Mouse (Mus musculus): ENCODE measurements around the gene Smcr8.
"Not testable (repeated sequence)": the region's sequence is repeated elsewhere in the genome, so short reads cannot be mapped to it uniquely, and the experiment has no call there.

Gene Smcr8

DNA sequence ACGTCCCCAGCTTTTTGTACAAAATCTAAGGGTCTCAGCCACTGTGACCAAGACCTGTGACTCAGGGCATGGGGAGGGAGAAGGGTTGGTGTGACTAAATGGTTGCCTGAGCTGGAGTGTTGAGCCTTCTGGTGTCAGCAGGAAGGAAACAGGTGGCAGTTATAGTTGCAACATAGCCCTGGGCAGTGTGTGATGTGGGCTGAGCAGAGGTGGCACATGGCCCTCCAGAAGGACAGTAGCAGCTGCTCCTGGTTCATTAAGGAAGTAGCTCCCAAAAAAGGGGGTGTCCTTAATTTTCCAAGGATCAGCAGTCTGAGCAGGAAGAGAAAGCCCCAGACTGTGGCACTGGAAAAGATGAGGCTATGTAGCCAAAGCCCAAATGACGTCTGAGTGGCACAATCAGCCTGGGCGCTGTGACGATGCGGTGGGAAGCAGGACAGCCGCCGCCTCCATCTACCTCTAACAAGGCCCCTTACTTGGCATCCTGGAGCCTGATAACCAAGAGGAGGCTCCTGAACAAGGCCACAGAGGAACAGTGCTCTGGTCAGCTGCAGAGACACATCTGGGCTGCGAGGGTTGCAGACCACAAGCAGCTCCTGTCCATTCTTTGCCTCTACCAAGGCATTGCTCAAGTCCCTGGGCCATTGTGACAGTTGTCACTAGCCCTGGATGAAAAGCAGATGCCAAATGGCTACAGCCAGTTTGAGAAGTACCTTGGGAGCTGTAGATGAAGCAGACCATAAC, 7.0 kb downstream of the Smcr8 start:
- DNase-seq (ENCODE audit: low spot score): no peak

DNA sequence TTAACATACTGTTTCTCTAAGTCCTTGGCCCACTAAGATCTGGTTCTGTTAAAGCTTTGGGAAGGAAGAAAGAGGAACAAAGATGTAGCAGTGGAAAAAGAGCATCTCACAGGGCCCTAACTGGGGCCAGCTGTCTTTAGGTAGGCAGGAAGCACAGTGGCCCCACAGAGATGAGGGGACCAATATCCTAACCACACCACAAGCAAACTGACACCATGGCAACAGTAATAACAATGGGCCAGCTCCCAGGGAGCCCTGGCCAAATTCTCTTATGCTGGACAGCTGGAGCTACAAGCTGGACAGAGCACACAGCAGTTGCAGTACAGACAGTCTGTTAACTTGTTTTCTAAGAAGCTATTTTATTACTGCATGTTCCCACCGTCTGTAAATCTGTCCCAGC, 10.3 kb downstream of the Smcr8 start:
- no peak for DNase-seq (ENCODE audit: low spot score)

- no peak for DNase-seq (ENCODE audit: low spot score)
These were observed 13.1 kb downstream of the Smcr8 start for GRCm38 (mm10) chr11:60790472-60790871.

GRCm38 (mm10) chr11:60796342-60796741, 19.0 kb downstream of the Smcr8 start:
- no peak for DNase-seq (ENCODE audit: low spot score)

- no peak for DNase-seq (ENCODE audit: low spot score)
These were observed 22.7 kb downstream of the Smcr8 start for GRCm38 (mm10) chr11:60799977-60800376.

GRCm38 (mm10) chr11:60800892-60801291, 23.6 kb downstream of the Smcr8 start:
- no peak for DNase-seq (ENCODE audit: low spot score)

GRCm38 (mm10) chr11:60808286-60809070, 31.2 kb downstream of the Smcr8 start:
- DNase-seq (ENCODE audit: low spot score): no peak

DNA sequence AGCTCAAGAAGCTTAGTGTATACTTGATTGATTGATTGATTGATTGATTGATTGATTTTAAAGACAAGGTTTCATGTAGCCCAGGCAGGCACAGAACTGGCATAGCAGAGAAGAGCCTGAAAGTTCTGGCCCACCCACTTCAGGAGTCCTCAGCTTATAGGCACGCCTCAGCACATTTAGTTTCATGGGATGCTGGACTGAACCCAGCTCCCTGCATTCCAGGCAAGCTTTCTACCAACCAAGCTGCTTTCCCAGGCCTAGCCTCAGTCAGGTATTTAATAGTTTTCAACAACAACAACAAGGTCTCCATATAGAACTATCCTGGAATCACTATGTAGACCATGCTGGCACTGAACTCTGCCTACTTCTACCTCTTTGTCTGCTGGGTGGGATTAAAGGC, 32.2 kb downstream of the Smcr8 start:
- DNase-seq (ENCODE audit: low spot score): no peak

DNA sequence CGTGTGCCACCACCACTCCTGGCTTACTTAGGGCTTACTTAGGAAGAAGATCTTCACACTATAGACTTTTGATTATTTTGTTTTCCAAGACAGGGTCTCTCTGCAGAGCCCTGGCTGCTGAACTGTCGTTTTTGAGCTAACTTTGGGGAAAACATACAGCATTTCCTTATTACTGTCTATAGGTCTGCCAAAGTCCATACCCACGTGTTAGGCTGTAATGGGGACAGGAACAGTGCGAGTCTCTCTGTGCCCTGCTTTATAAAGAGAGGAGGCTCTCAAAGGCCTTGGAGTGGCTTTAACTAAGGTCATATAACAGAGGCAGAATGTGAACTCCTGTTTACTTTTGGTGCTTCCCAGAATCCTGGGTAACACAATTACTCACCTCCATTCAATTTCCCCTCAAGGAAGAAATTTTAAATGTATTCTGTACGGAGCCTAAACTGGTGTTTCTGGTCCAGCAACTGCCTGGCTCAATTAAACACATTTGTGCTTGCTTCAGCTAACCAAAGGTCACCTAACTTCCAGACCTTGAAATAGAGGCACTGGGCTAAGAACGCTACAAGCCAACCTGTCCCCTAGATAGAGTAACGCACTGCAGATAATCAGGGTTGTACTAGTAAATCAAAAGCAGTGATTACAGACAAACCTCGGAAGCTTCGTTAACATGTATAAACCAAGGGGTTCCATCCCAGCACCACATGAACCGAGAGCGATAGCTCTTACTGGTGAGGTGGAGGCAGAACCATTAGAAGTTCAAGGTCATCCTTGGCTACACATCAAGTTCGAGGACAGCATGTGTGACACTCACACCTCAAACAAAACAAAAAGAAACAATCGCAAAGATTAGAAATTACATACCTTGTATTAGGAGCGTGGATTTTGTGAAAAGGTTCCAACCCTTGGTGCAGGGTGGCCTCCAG, 33.0 kb downstream of the Smcr8 start:
- no peak for DNase-seq (ENCODE audit: low spot score)

GRCm38 (mm10) chr11:60811054-60811460, 33.7 kb downstream of the Smcr8 start:
- peak; percentile 79 for DNase-seq (ENCODE audit: low spot score)

DNA sequence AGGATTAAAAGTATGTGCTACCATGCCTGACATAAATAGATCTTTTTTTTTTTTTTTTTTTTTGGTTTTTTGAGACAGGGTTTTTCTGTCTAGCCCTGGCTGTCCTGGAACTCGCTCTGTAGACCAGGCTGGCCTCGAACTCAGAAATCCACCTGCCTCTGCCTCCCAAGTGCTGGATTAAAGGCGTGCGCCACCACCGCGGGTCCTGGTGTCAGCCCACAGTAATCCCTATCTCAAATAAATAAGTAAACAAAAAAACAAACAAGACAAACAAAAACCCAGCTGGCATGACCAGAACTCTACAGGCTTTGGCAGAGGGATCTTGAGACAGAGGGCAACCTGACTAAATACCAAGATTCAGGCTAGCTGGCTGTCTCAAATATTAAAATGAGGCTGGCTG, 34.3 kb downstream of the Smcr8 start, which contains the start of gene Shmt1:
Gene Shmt1, minus strand, starts transcription at position 101 of the 400 bp plus-strand sequence.
- not testable (repeated sequence) for DNase-seq (ENCODE audit: low spot score)

DNA sequence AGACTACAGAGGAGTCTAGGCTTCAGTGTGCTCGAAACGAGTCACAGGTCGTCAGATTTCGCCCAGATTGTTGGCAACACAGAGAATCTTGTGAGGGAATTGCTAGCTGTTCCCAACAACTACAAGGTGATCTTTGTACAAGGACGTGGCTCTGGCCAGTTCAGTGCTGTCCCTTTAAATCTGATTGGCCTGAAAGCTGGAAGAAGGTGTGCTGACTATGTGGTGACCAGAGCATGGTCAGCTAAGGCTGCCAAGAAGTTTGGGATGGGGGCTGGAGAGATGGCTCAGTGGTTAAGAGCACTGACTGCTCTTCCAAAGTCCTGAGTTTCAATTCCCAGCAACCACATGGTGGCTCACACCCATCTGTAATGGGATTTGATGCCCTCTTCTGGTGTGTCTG, 39.1 kb downstream of the Smcr8 start:
- no peak for DNase-seq (ENCODE audit: low spot score)

- no peak for DNase-seq (ENCODE audit: low spot score)
These were observed 46.4 kb downstream of the Smcr8 start for GRCm38 (mm10) chr11:60823771-60824170.

DNA sequence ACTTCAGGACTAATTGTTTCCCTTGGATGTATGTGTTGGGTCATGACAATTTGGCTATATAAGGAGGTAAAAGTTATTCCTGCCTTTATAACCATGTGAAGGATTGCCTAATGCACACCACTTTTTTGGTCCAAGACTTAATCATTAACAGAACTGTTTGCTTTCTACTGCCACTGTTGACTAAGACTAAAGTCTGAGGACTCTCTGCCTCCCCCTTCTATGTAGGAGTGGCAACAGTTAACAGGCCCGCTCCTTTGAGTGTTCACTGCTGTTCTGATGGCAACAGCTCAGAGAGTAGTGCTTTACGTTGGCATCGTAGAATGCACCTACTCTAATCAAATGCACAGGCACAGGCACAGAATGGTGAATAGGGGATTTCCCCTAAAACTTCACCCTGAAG, 47.9 kb downstream of the Smcr8 start:
- DNase-seq (ENCODE audit: low spot score): no peak

GRCm38 (mm10) chr11:60826700-60827099, 49.4 kb downstream of the Smcr8 start:
- no peak for DNase-seq (ENCODE audit: low spot score)

DNA sequence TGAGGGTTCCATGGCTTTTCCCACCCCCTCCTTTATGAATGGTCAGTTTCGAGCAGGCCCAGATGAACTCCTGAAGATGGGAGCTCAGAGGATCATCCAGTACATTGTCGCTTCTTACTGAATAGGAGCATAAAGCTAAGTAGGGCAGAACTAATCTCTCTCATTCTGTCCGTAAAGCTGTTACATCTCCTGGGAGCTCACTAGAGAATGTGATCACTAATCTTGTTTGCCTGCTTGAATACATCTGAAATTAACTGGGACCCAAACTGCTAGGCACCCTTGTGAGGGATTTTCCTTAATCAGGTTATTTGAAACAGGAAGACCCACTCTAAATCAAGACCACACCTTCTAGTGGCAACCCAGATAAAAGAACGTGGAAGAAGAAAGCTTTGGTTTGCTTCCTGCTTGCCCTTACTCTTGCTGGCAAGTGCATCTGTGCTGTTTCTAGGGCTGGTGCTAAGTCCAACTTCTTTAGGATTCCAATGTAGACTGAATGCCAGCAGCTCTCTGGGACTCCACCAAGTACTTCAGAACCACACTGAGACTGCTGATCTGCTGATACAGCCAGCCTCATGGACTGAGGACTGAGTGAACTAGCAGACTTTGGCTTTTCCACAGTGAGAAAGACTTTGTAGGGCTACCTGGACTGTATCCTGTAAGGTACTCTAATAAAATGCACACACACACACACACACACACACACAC, 50.1 kb downstream of the Smcr8 start:
- DNase-seq (ENCODE audit: low spot score): no peak

- DNase-seq (ENCODE audit: low spot score): no peak
These were observed 51.6 kb downstream of the Smcr8 start for GRCm38 (mm10) chr11:60828903-60829302.

GRCm38 (mm10) chr11:60830433-60831052, 53.2 kb downstream of the Smcr8 start, which contains the start of gene Dhrs7b:
Gene Dhrs7b, plus strand, starts transcription at chr11:60830631.
- DNase-seq (ENCODE audit: low spot score): peak; percentile 76

DNA sequence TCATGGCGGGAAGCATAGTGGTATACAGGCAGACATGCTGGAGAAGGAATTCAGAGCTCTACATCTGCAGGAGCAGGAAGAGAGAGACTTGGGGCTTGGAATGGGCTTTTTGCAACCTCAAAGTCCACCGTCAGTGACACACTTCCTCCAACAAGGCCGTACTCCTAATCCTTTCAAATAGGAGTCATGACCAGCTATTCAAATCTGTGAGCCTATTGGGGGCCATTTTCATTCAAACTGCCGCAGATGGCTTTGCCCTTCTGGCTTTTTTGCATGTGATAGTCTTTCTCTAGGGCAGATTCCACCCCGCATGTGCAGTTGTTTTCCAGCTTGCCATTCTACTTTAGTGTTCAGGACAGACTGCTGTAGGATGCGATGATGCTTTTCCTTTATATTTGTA, 59.6 kb downstream of the Smcr8 start:
- DNase-seq (ENCODE audit: low spot score): no peak
